Comparison of ENCODE assay signal across 8 mouse cellular contexts in the genomic region with DNA sequence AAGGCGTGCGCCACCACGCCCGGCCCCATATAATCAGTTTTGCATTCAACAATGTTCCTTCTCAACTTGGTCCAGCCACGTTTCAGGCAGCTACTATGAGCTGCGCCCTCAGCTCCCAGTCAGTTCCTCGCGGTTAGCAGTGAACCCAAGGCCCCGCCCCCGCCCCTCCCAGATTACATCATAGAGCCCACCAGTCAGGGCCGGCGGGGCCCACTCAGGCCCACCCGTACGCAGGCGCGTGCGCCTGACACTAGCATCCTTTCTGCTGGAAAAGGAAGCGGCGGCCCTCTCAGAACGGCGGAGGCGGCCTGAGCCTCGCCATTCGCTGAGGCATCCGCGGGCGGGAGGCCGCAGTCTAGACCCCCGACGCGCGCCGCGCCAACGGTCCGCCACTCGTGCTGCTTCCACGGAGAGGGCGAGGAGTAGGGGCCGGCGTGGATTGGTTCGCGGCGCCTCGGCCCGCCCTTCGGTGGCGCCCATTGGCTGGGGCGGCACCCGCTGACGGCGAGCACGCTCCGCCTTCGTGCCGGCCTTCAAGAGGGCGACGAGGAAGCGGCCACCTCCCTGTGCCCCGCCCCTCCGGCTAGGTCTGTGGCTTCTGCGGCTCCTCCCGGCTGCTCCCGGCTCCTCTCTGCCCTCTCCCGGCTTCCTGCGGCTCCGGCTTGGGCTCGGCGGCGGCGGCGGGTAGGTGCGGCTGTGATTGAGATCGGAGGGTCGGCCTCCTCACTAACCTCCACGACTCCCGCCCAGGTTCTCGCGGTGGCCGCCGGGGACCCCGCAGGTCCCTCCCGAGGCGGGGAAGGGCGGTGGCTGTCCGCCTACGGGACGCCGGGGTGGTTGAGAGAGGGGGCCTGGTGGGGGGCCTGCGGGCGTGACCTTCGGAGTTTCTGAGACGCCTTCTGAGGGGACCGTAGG. TPM values are rescaled to one million over a fixed set of nuclear protein-coding genes. Genes with fewer than 3 reads are reported as not detected.
DNase-seq lines count a peak whose midpoint lies in the region; ATAC-seq and TF ChIP-seq lines count a peak whose summit lies in the region.

Gene Map4, plus strand, starts transcription at position 204 of the 915 bp plus-strand sequence.

- WGBS in hindbrain, embryonic 14.5 days: under 1% methylated on average over 77 of the region's 94 CpGs

- in situ Hi-C loops in Patski (cut with MboI; ENCODE audit: low pct_unique_long_range_greater_than_20kb): no loop called here

- peak within 1 kb of the TSS; percentile 81 for H3K4me2 ChIP-seq in hindbrain, embryonic 14.5 days (replicated peaks)

- H3K9me3 ChIP-seq in hindbrain, embryonic 14.5 days (ENCODE audit: control insufficient read depth, low read length): no peaks in the 10 kb centered on the region

- TF ChIP-seq CTCF in Patski (IDR thresholded peaks at IDR 0.05): peak; percentile 78

- H3K36me3 ChIP-seq in hindbrain, embryonic 14.5 days (replicated peaks; ENCODE audit: control insufficient read depth, insufficient read depth): no peaks in the 10 kb centered on the region

- H3K4me3 ChIP-seq in hindbrain, embryonic 14.5 days (replicated peaks; ENCODE audit: low read length): peak within 1 kb of the TSS; percentile 74

- H3K9ac ChIP-seq in hindbrain, embryonic 14.5 days: peak within 1 kb of the TSS; percentile 86

- POLR2A ChIA-PET in Patski (lab: Charles Lee): no interaction called here

- H3K27me3 ChIP-seq in Patski: no peaks in the 10 kb centered on the region
- H3K27me3 ChIP-seq in hindbrain, embryonic 14.5 days (ENCODE audit: control insufficient read depth, insufficient read depth, low read length): no peaks in the 10 kb centered on the region

- peak; percentile 97 for ATAC-seq in Patski
- peak; percentile 98 for ATAC-seq in hindbrain, embryonic 14.5 days (ENCODE audit: low FRiP score)

- peak; percentile 64 for DNase-seq in Patski (ENCODE audit: low read depth, low spot score)
- DNase-seq in cerebellum, postnatal 14 days: peak; percentile 97 to 99
- peak; percentile 90 to 94 for DNase-seq in frontal cortex, postnatal 25 days (ENCODE audit: low spot score in 2 of 2)
- DNase-seq in hindbrain, embryonic 14.5 days (ENCODE audit: low spot score): peak; percentile 93
- peak; percentile 99 for DNase-seq in layer of hippocampus, postnatal 36 days
- DNase-seq in lung, postnatal 36 days: peak; percentile 98
- DNase-seq in retina, postnatal 1 day: peak; percentile 98
- peak; percentile 93 to 97 for DNase-seq in urinary bladder, adult 18-20 months (ENCODE audit: low spot score in 2 of 2)

- H3K4me1 ChIP-seq in hindbrain, embryonic 14.5 days (replicated peaks; ENCODE audit: control insufficient read depth, insufficient read depth, low read length): peaks cover 11% of the 10 kb centered on the region

- peak within 1 kb of the TSS; percentile 93 for H3K27ac ChIP-seq in hindbrain, embryonic 14.5 days

- CTCF ChIA-PET in Patski (lab: Charles Lee): no interaction called here

RNA-seq across cellular contexts. Expression of gene Map4, which starts in this region (rescaled TPM):
- polyA plus RNA-seq in Patski (2021): 143 TPM
- 189 and 216 TPM in 2 replicates for polyA plus RNA-seq in hindbrain, embryonic 14.5 days (2014; fragmentation: Nextera tagmentation; extraction: Ambion mirVana)
- total RNA-seq in layer of hippocampus, postnatal 36 days (2021): 100 to 1,000 TPM; 555 to 604 TPM

Comparison
In these comparisons a context has a peak if more than half of its experiments do, and no peak if none do; other contexts are left out.
1. Peak in every context shown above with its lines: DNase-seq, ATAC-seq, H3K4me3 ChIP-seq and H3K27ac ChIP-seq.